Mouse (Mus musculus) heart, embryonic 16.5 days (tissue): ENCODE data around the gene Myo1a. TPM values are rescaled to one million over a fixed set of nuclear protein-coding genes. Genes with fewer than 3 reads are reported as not detected.

Source experiments
- ATAC-seq: fragments of 200-750 bp; cut with Nextera tagmentation; replicated peaks from 2 replicates; pipeline ENCODE4 v1.8.0; 2017; ENCODE audit warnings: moderate number of reproducible peaks; ENCODE audit not compliant: insufficient read depth, low FRiP score; ENCODE audit errors: extremely low read depth
- H3K27ac ChIP-seq: fragments of 300-500 bp; sonication (generic); 2 replicates; pipeline ENCODE4 v1.5.1; 2014; ENCODE audit warnings: mild to moderate bottlenecking, low read length, control low read depth, moderate library complexity
- H3K27me3 ChIP-seq: fragments of 300-500 bp; sonication (generic); 2 replicates; pipeline ENCODE4 v1.6.1; 2014; ENCODE audit warnings: low read length, mixed read lengths; ENCODE audit not compliant: control insufficient read depth, insufficient read depth
- H3K36me3 ChIP-seq: fragments of 300-500 bp; sonication (generic); 2 replicates; pipeline ENCODE4 v1.6.1; 2014; ENCODE audit not compliant: control insufficient read depth, insufficient read depth
- H3K4me1 ChIP-seq: fragments of 300-500 bp; sonication (generic); 2 replicates; pipeline ENCODE4 v1.6.1; 2014; ENCODE audit warnings: low read length, mixed read lengths; ENCODE audit not compliant: control insufficient read depth, insufficient read depth
- H3K4me2 ChIP-seq: fragments of 300-500 bp; sonication (generic); 2 replicates; pipeline ENCODE4 v1.6.1; 2014; ENCODE audit warnings: low read depth, mild to moderate bottlenecking, control low read depth, low read length
- H3K4me3 ChIP-seq: fragments of 300-500 bp; sonication (generic); 2 replicates; pipeline ENCODE4 v1.5.1; 2014; ENCODE audit warnings: mild to moderate bottlenecking, control low read depth, low read length
- H3K9ac ChIP-seq: fragments of 300-500 bp; sonication (generic); 2 replicates; pipeline ENCODE4 v1.6.1; 2014; ENCODE audit warnings: low read length, control low read depth
- H3K9me3 ChIP-seq: fragments of 300-500 bp; sonication (generic); replicated peaks from 2 replicates; pipeline ENCODE4 v1.6.1; 2016; ENCODE audit warnings: low read length; ENCODE audit not compliant: control insufficient read depth
- WGBS: fragments of 180-500 bp; shearing (Covaris S2); extraction: QIAGEN DNeasy Blood & Tissue Kit; methylation state at CpG from one replicate; pipeline ENCODE4 v1.1.7; 2014; 5-methylcytosine and 5-hydroxymethylcytosine counted together
- polyA plus RNA-seq: library from polyadenylated mRNA; unstranded; fragments of >200 nt; fragmentation: Nextera tagmentation; extraction: Ambion mirVana; gene quantifications from 2 replicates; pipeline ENCODE4 v1.2.1, GENCODE M21; 2015

The Myo1a gene
- polyA plus RNA-seq, 1 experiment from 2014 or later, result 1.8 TPM

- no peaks in the 10 kb centered on the region for H3K36me3 ChIP-seq
- H3K9ac ChIP-seq, result no peak overlapping the region
- no peaks in the 10 kb centered on the region for H3K9me3 ChIP-seq
- no peak overlapping the region for H3K4me3 ChIP-seq
- peaks cover 10% of the 10 kb centered on the region for H3K4me1 ChIP-seq
- no peak overlapping the region for H3K4me2 ChIP-seq
- no peaks in the 10 kb centered on the region for H3K27me3 ChIP-seq
- no peak overlapping the region for H3K27ac ChIP-seq
- no peak for ATAC-seq
- WGBS, result 82% methylated on average over 6 of the region's 6 CpGs
These were observed 22.1 kb upstream of the Myo1a start for GRCm38 (mm10) chr10:127682886-127683285.

GRCm38 (mm10) chr10:127691053-127691452, 13.9 kb upstream of the Myo1a start:
- Histone ChIP-seq H3K4me3 (no peak overlapping the region), H3K4me2 (no peak overlapping the region), H3K4me1 (peaks cover 3% of the 10 kb centered on the region), H3K9me3 (no peaks in the 10 kb centered on the region), H3K27ac (no peak overlapping the region), H3K9ac (no peak overlapping the region), H3K27me3 (no peaks in the 10 kb centered on the region), H3K36me3 (peaks cover 24% of the 10 kb centered on the region)
- WGBS, result 17% methylated on average over 1 of the region's 1 CpGs
- no peak for ATAC-seq

GRCm38 (mm10) chr10:127694636-127695035, 10.3 kb upstream of the Myo1a start:
- 49% methylated on average over 2 of the region's 2 CpGs for WGBS
- no peaks in the 10 kb centered on the region for H3K9me3 ChIP-seq

GRCm38 (mm10) chr10:127695775-127696174, 9.2 kb upstream of the Myo1a start:
- H3K4me2 ChIP-seq, result no peak overlapping the region
- H3K9me3 ChIP-seq, result no peaks in the 10 kb centered on the region
- H3K36me3 ChIP-seq, result peaks cover 26% of the 10 kb centered on the region
- no peak for ATAC-seq
- WGBS, result 88% methylated on average over 7 of the region's 7 CpGs
- H3K4me1 ChIP-seq, result no peaks in the 10 kb centered on the region
- H3K9ac ChIP-seq, result no peak overlapping the region
- no peak overlapping the region for H3K4me3 ChIP-seq
- H3K27ac ChIP-seq, result no peak overlapping the region
- H3K27me3 ChIP-seq, result no peaks in the 10 kb centered on the region

More at GRCm38 (mm10) chr10:127694636-127695035, 10.3 kb upstream of the Myo1a start:
- H3K36me3 ChIP-seq, result peaks cover 26% of the 10 kb centered on the region
- no peak overlapping the region for H3K4me3 ChIP-seq
- no peak overlapping the region for H3K9ac ChIP-seq
- no peaks in the 10 kb centered on the region for H3K4me1 ChIP-seq
- no peak overlapping the region for H3K4me2 ChIP-seq
- H3K27ac ChIP-seq, result no peak overlapping the region
- no peaks in the 10 kb centered on the region for H3K27me3 ChIP-seq
- no peak for ATAC-seq

- Histone ChIP-seq H3K9me3 (no peaks in the 10 kb centered on the region), H3K9ac (no peak overlapping the region), H3K27ac (no peak overlapping the region), H3K36me3 (peaks cover 16% of the 10 kb centered on the region), H3K4me1 (no peaks in the 10 kb centered on the region), H3K27me3 (no peaks in the 10 kb centered on the region), H3K4me3 (no peak overlapping the region), H3K4me2 (no peak overlapping the region)
- ATAC-seq, result no peak
- 90% methylated on average over 7 of the region's 7 CpGs for WGBS
These were observed 6.0 kb upstream of the Myo1a start for GRCm38 (mm10) chr10:127698966-127699365.

GRCm38 (mm10) chr10:127703299-127703698, 1.7 kb upstream of the Myo1a start:
- Histone ChIP-seq H3K4me3 (no peak overlapping the region), H3K27ac (no peak overlapping the region), H3K4me2 (no peak overlapping the region), H3K9ac (no peak overlapping the region), H3K36me3 (0 out of 2 replicates have a peak, but pooled peaks cover 2% of the 10 kb centered on the region), H3K9me3 (no peaks in the 10 kb centered on the region), H3K4me1 (peaks cover 6% of the 10 kb centered on the region), H3K27me3 (no peaks in the 10 kb centered on the region)
- 31% methylated on average over 4 of the region's 4 CpGs for WGBS
- ATAC-seq, result no peak

GRCm38 (mm10) chr10:127704293-127704692, 677 bp upstream of the Myo1a start:
- Histone ChIP-seq H3K4me1 (peaks cover 6% of the 10 kb centered on the region), H3K9me3 (no peaks in the 10 kb centered on the region), H3K27me3 (no peaks in the 10 kb centered on the region), H3K4me3 (no peak overlapping the region), H3K36me3 (no peaks in the 10 kb centered on the region), H3K9ac (no peak overlapping the region), H3K4me2 (no peak overlapping the region), H3K27ac (no peak overlapping the region)
- no peak for ATAC-seq
- 46% methylated on average over 2 of the region's 2 CpGs for WGBS

GRCm38 (mm10) chr10:127705783-127706182, 813 bp downstream of the Myo1a start:
- H3K4me1 ChIP-seq, result peaks cover 6% of the 10 kb centered on the region
- H3K27me3 ChIP-seq, result no peaks in the 10 kb centered on the region
- H3K4me2 ChIP-seq, result no peak overlapping the region
- no peak overlapping the region for H3K27ac ChIP-seq
- 87% methylated on average over 4 of the region's 4 CpGs for WGBS
- no peak overlapping the region for H3K9ac ChIP-seq
- no peaks in the 10 kb centered on the region for H3K36me3 ChIP-seq
- no peak for ATAC-seq
- no peaks in the 10 kb centered on the region for H3K9me3 ChIP-seq
- no peak overlapping the region for H3K4me3 ChIP-seq

DNA sequence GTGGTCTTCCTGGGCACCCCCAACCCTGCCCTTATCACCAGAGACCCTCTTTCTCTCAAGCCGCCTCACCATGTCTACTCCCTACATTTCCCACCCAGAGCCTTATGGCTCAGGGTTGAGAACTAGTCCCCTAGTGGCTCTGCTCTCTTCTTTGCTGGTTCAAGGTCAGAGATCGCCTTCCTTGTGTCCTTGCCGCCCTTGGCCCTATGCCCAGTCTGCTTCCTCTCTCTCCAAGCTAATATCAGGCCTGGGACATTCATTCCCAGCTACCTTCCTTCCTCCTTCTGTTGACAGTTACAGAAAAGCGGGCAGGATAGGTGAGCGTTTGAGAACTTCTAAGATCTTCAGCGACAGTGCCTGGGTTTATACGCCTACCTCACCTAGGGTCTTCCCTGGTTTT, 2.8 kb downstream of the Myo1a start:
- Histone ChIP-seq H3K4me3 (no peak overlapping the region), H3K36me3 (no peaks in the 10 kb centered on the region), H3K27me3 (no peaks in the 10 kb centered on the region), H3K4me1 (peaks cover 6% of the 10 kb centered on the region), H3K9ac (no peak overlapping the region), H3K4me2 (no peak overlapping the region), H3K27ac (no peak overlapping the region), H3K9me3 (no peaks in the 10 kb centered on the region)
- WGBS, result 36% methylated on average over 7 of the region's 7 CpGs
- peak; percentile 55; the same call in 1 of the 2 replicates for ATAC-seq
